ENCODE assay signal across 12 mouse cellular contexts in genomic region chr6:84020002-84020401, GRCm38 (mm10). TPM values are rescaled to one million over a fixed set of nuclear protein-coding genes. Genes with fewer than 3 reads are reported as not detected.
A peak's percentile ranks its signal among the peaks of the same experiment; 100 is the strongest.
DNase-seq lines count a peak whose midpoint lies in the region; ATAC-seq lines count a peak whose summit lies in the region.
"Had no signal": no experiment of that assay in that cellular context is flagged by ENCODE, and none has a peak within 500 bp of the region (broad histone marks: within the 10 kb centered on the region; RNA-seq: fewer than 3 reads in every experiment).

No protein-coding gene starts in this region.

- H3K9ac ChIP-seq in lung, embryonic 15.5 days: 0 out of 2 replicates have a peak overlapping the region, but pooled peaks have one; percentile 39
- H3K9ac ChIP-seq in kidney, embryonic 16.5 days (replicated peaks; ENCODE audit: low read length): peak overlapping the region; percentile 52; the same call in 1 of the 2 replicates
- H3K9ac ChIP-seq in stomach, embryonic 14.5 days (replicated peaks; ENCODE audit: low read depth, low read length): no peak overlapping the region

- peaks cover 12% of the 10 kb centered on the region; the same call in 1 of the 2 replicates for H3K27me3 ChIP-seq in lung, embryonic 15.5 days
- peaks cover 4% of the 10 kb centered on the region; the same call in 1 of the 2 replicates for H3K27me3 ChIP-seq in kidney, embryonic 16.5 days (ENCODE audit: insufficient read depth, low read length)
- H3K27me3 ChIP-seq in stomach, embryonic 14.5 days (ENCODE audit: control insufficient read depth, insufficient read depth, low read length): no peaks in the 10 kb centered on the region

- DNase-seq in adrenal gland, postnatal 14 days: peak; percentile 24
- DNase-seq in adrenal gland, postnatal 4 days (ENCODE audit: low spot score in 2 of 2): no peak
- no peak for DNase-seq in lung, postnatal 36 days
- DNase-seq in retina, postnatal 1 day: no peak
- no peak for DNase-seq in layer of hippocampus, postnatal 36 days
- DNase-seq: adrenal gland, adult 2 months; cerebellum, postnatal 14 days had no signal

- H3K4me2 ChIP-seq in lung, embryonic 15.5 days: peak overlapping the region; percentile 75
- H3K4me2 ChIP-seq in kidney, embryonic 16.5 days (replicated peaks; ENCODE audit: low read depth, low read length): peak overlapping the region; percentile 70; the same call in 1 of the 2 replicates
- H3K4me2 ChIP-seq in stomach, embryonic 14.5 days (replicated peaks; ENCODE audit: low read depth, low read length): peak overlapping the region; percentile 66; the same call in 1 of the 2 replicates

- 60% methylated on average over 4 of the region's 4 CpGs for WGBS in lung, embryonic 15.5 days
- 78% methylated on average over 4 of the region's 4 CpGs for WGBS in kidney, embryonic 16.5 days
- 77% methylated on average over 4 of the region's 4 CpGs for WGBS in stomach, embryonic 14.5 days

- no peaks in the 10 kb centered on the region for H3K36me3 ChIP-seq in lung, embryonic 15.5 days
- no peaks in the 10 kb centered on the region for H3K36me3 ChIP-seq in kidney, embryonic 16.5 days (ENCODE audit: insufficient read depth, low read length)
- no peaks in the 10 kb centered on the region for H3K36me3 ChIP-seq in stomach, embryonic 14.5 days (ENCODE audit: control insufficient read depth, insufficient read depth, low read length)
- H3K36me3 ChIP-seq: forebrain, embryonic 12.5 days; midbrain, embryonic 10.5 days had no signal

- H3K4me3 ChIP-seq in lung, embryonic 15.5 days: peak overlapping the region; percentile 43
- H3K4me3 ChIP-seq in kidney, embryonic 16.5 days (ENCODE audit: low read length): peak overlapping the region; percentile 51
- peak overlapping the region; percentile 34; the same call in 1 of the 2 replicates for H3K4me3 ChIP-seq in stomach, embryonic 14.5 days (ENCODE audit: low read depth, low read length)

- H3K9me3 ChIP-seq in lung, embryonic 15.5 days: no peaks in the 10 kb centered on the region
- no peaks in the 10 kb centered on the region; the same call in 1 of the 2 replicates for H3K9me3 ChIP-seq in kidney, embryonic 16.5 days (ENCODE audit: low read length)
- H3K9me3 ChIP-seq in stomach, embryonic 14.5 days (ENCODE audit: control insufficient read depth, low read depth, low read length): no peaks in the 10 kb centered on the region
- H3K9me3 ChIP-seq: forebrain, embryonic 12.5 days had no signal

- H3K4me1 ChIP-seq in lung, embryonic 15.5 days: peaks cover 3% of the 10 kb centered on the region; the same call in 1 of the 2 replicates
- peaks cover 4% of the 10 kb centered on the region; the same call in 1 of the 2 replicates for H3K4me1 ChIP-seq in kidney, embryonic 16.5 days (ENCODE audit: insufficient read depth, low read length)
- H3K4me1 ChIP-seq in stomach, embryonic 14.5 days (ENCODE audit: control insufficient read depth, insufficient read depth, low read length): no peaks in the 10 kb centered on the region; the same call in 1 of the 2 replicates

- H3K27ac ChIP-seq in lung, embryonic 15.5 days: peak overlapping the region; percentile 41
- H3K27ac ChIP-seq in kidney, embryonic 16.5 days (ENCODE audit: low read length): peak overlapping the region; percentile 51; the same call in 1 of the 2 replicates
- no peak overlapping the region for H3K27ac ChIP-seq in stomach, embryonic 14.5 days (ENCODE audit: low read length)
- H3K27ac ChIP-seq: forebrain, embryonic 12.5 days; midbrain, embryonic 10.5 days had no signal

- ATAC-seq in lung, embryonic 15.5 days (ENCODE audit: borderline replicate concordance, extremely low read depth, low FRiP score, low TSS enrichment): no peak
- no peak for ATAC-seq in kidney, embryonic 16.5 days (ENCODE audit: low FRiP score, low TSS enrichment)
- ATAC-seq in stomach, embryonic 14.5 days (ENCODE audit: insufficient number of reproducible peaks, insufficient read depth, low FRiP score, low read depth): no peak

RNA-seq across cellular contexts. Expression of gene Dysf, which starts 11.6 kb away (rescaled TPM):
- 42.4 and 49.2 TPM in 2 replicates for total RNA-seq in adrenal gland, postnatal 14 days (2021)
- 10 to 100 TPM; 66.5 to 66.9 TPM for total RNA-seq in adrenal gland, postnatal 4 days (2021)
- 8.7 and 9.8 TPM in 2 replicates for polyA plus RNA-seq in lung, embryonic 15.5 days (2015; fragmentation: Nextera tagmentation; extraction: Ambion mirVana)
- polyA plus RNA-seq in kidney, embryonic 16.5 days (2015; fragmentation: Nextera tagmentation; extraction: Ambion mirVana): 16.8 and 17.2 TPM in 2 replicates
- polyA plus RNA-seq in stomach, embryonic 14.5 days (2014; fragmentation: Nextera tagmentation; extraction: Ambion mirVana): 11.2 and 12.4 TPM in 2 replicates
- total RNA-seq in layer of hippocampus, postnatal 36 days (2021): 1 to 10 TPM; 1.4 to 1.7 TPM

Comparison
In these comparisons a context has a peak if more than half of its experiments do, and no peak if none do; other contexts are left out.
1. RNA of gene Dysf, which starts 11.6 kb away (total RNA-seq): 66.5 to 66.9 TPM in adrenal gland, postnatal 4 days and 42.4 to 49.2 TPM in adrenal gland, postnatal 14 days; 1.4 to 1.7 TPM in layer of hippocampus, postnatal 36 days; every median in the first group is over 10 times any median in the second.
2. Peak in every context shown above with its lines, with median percentiles within 50 percentile points of each other: H3K4me2 ChIP-seq and H3K4me3 ChIP-seq.